Mouse (Mus musculus) erythroblast, adult 5-6 weeks (primary cell): ENCODE measurements around the gene Usp6nl. TPM values are rescaled to one million over a fixed set of nuclear protein-coding genes. Genes with fewer than 3 reads are reported as not detected.

Experiments
- ATAC-seq: replicated peaks from 2 replicates; pipeline ENCODE4 v1.8.0; 2016; ENCODE audit warnings: moderate number of reproducible peaks, mild to moderate bottlenecking, moderate TSS enrichment, inconsistent platforms; ENCODE audit not compliant: poor library complexity, low FRiP score, severe bottlenecking
- total RNA-seq, 2 experiments: library from RNA; stranded (forward) in 1 of 2; stranded (reverse) in 1 of 2; fragments of 150-400 nt in 1 of 2; fragments of 200-764, 138-1000 nt in 1 of 2; gene quantifications; 2 replicates each; pipeline versions ENCODE4 v1.2.3 to v1.2.4; 2015 to 2017; ENCODE audit warnings: low replicate concordance in 2 of 2

The Usp6nl gene
- total RNA-seq, 2 experiments from 2014 or later, result 5.8 to 6.5 TPM

DNA sequence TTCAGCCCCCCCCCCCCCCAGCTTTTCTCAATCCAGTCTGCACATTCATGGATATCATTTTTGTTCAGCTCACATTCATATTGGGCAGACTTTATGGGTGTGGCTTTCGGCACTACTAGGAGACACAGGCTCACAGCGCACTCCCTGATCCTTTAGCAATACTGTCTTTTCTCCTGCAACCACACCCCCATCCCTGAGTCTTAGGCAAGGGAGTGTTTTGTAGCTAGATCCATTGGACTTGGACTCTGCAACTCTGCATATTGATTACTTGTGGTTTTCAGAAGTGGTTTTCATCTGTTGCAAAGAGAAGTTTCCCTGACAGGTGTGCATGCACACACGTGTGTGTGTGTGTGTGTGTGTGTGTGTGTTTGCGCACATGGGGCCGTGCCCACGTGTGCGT, 41.5 kb downstream of the Usp6nl start:
- ATAC-seq, result no peak

DNA sequence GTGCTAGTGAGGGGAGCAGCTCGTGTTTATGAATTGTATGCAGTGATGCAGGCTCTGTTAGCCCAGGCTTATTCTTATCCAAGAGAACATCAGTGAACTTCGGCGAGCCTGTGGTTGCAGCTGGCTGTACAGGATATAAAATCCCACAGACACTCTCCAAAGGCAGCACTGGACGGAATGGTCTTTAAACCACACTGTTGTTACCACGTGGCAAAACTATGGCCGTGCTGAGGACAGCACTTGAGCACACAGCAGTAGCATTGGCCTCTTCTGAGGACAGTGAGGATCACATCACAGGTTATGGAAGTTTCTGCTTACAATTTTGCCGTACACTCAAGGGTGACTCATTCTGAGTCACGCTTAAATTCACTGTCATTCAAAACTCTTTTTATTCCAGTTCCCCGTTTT, 44.1 kb downstream of the Usp6nl start:
- peak; percentile 50; the same call in 1 of the 2 replicates for ATAC-seq

DNA sequence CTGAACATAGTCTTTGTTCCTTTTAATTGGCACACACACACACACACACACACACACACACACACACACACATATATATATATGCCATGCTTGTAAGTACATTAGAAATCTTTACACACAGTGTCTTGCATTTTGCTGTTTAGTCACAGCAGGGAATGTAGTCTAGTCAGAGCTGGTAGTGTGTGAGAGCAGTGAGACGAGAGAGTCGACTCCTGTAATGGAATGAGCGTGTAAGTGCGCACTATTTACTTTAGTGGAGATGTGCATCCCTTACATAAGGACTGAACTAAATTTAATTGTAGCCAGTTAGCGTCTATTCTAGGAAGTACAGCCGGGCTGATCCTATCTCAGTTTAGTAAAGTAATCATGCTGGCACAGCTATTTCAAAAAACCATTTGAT, 44.5 kb downstream of the Usp6nl start:
- ATAC-seq, result no peak

DNA sequence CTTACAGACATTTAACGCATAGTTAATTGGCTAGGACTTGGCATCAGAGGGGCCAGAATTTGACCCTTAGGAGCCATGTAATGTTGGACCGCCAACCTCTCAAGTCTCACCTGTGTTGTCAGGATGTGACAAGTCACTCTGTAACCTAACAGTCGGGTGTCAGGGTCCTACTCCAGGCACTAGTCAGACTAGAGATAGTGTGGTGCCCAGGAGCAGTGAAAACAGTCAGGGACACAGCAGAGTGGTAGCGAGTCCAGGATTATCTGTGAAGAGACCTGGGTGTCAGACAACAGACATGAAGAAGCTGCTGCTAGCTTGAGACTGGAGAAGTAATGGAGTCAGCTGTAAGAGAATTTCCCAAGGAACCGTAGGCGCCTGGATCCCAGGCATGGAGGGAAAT, 45.0 kb downstream of the Usp6nl start:
- ATAC-seq, result no peak

DNA sequence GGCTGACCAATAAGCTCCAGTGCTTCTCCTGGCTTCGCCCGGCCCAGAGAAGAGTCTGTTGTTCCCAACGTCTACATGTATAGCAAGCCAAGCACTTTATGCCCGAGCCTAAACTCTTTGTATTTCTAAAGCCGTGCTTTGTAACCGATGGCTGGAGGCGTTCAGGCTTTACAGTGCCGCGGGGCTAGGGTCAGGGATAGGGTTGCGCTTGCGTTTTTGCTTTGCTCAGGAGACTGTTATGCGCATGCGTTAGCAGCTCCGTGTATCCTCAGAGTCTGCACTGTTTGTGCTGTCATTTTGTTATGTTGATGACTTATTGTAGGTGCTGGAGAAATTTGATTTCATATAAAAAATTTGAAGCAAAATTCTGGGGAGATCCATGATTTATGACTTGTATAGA, 51.7 kb downstream of the Usp6nl start:
- no peak for ATAC-seq

DNA sequence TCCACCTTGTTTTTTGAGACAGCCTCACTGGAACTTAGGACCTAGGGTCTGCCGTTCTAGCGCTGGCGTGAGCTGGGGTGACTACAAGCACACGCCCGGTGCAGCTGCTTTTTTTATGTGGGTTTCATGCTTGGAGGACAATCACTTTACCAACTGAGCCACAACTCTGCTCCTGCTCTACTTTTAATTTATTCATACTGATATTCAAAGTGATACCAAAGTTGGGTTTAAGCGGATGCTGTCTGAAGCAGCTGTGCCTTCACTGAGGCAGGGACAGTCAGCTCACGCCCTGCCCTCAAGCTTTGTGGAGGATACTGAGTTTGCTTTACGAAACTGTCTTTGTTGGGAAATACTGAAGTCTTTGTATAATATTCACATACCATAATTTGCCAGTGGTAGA, 53.6 kb downstream of the Usp6nl start:
- ATAC-seq, result no peak

DNA sequence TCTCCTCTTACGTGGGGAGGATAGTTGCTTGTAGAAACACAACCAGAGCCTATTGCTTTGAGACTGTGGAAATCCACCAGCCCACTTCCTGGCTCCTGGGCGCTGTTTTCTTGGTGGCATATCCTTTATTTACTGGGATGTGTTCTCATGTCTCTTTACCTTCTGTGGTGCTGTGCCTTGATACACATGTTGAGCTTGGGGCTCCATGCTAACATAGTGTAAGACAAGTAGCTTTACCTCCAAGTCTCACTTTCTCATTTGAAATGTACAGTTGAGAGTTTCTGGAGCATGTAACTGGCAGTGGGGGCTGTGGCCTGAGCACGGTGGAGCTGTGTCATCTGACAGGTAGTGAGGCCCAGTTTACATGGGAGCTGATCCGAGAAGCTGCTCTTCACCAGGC, 54.5 kb downstream of the Usp6nl start:
- ATAC-seq, result no peak

DNA sequence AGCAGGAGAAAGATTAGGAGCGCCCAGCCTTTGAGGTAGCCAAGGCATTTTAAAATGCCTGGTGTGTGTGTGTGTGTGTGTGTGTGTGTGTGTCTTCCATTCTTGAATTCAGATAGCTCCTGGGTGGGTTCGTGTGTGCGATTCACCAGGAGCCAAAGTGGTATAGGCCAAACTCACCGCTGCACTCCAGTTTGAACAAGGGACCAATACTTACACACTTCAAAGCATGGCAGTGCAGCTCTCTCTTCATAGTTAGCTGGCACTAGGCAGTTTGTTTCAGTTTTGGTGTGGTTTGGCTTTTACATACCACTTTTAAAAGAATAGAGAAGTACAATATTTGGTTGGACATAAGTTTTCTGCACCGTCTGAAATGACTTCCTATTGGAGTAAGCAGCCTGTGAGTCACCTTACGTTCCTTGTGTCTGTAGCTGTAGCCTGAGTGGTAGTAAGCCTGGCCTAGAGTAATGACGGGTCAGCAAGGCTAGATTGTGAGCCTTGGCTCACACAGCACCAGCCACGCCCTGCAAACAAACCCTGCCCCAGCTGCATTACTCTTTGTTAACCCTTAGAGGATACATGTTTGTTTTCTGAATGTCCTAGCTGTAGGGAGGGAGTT, 56.2 kb downstream of the Usp6nl start:
- ATAC-seq, result no peak

DNA sequence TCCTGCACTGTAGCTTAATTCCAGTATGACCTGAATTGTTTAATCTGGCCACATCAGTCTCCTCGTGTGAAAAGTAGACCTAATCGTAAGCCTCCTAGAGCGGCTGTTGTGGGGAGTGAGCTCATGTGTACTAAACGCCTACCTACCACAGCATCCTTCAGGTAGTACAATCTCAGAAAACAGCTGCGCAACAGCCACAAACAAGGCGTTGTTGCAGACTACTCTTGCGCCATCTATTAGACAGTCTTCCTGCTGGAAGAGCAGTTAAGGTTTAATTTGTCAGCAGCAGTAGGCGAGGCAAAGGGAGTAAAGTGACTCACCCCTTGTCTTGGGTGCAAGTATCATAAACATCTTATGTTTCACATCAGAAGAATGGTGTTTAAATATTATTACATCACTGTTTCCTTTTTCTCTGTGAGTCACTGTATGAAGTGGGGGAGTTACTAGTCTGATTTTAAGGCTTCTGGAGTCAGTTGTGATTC, 57.3 kb downstream of the Usp6nl start:
- ATAC-seq, result no peak

DNA sequence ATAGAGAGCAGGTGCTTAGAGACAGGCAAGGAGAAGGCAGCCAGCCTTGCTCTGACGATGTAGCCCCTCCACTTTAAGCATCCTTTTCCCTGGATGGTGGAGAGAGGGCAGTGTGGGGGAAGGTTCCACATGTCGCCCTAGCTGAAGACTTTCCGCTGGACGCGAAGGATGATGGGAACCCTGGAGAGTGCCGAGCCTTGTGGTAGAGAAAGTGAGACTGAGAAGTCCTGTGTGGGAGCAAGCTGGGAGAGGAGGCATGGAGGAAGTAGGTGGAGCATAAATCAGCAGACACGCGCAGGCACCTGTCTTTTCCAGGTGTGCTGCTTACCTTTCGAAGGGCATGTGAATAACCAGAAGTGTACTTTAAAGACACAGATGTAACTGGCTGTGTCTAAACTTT, 57.9 kb downstream of the Usp6nl start:
- ATAC-seq, result no peak

DNA sequence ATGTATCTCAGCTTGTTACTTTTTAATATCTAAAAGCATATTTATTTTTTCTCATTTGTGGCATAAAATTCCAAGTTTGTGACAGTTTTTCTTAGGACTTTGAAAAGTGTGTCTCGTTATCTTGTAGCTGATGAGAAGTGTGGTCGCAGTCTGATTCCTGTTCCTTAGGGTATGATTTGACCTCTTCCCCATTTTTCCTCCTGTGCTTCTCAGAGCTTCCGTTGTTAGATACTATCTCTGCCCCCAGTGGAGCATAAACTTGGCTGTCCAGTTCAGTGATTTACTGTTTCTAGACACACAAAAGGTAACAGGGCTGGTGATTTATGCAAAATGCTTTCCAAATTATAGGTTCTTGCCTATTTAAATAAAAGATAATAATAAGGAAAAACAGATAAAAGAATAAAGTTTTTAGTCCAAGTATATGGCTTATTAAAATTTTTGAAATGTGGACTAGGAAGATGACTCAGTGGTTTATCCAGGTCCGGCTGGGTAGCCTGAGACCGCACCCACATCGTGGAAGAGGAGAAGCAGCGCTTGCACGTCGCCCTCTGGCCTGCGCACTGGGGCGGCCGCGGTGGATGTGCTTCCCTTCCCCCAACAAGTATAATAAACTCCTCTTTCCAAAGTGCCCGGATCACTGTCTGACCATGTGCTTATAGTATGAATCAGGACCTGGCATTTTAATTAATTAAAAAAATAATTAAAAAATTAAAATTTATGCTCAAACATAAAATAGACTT, 62.1 kb downstream of the Usp6nl start:
- no peak for ATAC-seq

DNA sequence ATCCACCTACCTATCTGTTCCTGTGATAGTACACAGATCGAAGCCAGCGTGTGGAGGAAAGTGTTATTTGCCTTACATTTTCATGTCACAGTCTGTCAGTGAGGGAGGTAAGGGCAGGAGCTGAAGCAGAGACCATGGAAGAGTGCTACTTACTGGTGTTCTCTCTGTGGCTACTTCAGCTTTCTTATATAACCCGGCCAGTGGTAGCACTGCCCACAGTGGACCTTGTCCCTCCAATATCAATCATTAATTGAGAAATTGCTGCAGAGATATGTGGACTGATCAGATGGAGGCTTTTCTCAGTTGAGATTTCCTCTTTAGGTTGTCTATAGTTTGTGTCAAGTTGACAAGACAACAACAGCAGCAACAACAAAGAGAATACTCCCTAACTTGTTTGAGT, 66.7 kb downstream of the Usp6nl start:
- ATAC-seq, result no peak

DNA sequence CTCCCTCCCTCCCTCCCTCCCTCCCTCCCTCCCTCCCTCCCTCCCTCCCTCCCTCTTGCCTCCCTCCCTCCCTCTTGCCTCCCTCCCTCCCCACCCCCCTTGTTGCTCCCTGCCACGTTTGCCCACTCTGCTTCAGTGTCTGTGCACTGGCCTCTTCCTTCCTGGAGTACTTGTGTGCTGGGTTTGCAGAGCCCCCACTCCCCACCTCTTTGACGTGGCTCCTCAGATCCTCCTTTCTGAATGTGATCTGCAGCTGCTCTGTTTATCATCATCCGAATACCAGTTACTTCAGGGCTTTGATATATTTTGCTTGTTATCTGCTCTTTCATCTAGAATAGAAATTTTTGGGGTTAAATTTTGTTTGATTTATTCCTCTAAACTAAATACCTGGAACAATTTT, 68.8 kb downstream of the Usp6nl start:
- ATAC-seq, result no peak

DNA sequence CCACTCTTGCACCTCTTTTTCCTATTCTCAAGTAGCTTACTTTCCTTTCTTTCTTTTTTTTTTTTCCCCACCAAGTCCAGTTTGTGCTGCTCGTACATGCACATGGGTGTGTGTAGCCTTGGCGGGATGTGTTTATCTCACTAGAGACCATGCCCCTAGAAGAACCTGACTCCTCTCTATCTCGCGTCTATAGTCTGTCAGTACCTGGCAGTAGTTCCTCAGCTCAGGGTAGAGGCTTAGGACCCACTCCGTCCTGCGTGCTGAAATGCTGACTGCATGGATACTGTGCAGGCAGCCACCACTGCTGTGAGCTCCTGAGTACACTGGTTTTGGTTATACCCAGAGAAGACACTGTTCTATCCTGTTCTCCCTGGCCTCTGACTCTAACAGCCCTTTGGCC, 69.5 kb downstream of the Usp6nl start:
- ATAC-seq, result no peak

DNA sequence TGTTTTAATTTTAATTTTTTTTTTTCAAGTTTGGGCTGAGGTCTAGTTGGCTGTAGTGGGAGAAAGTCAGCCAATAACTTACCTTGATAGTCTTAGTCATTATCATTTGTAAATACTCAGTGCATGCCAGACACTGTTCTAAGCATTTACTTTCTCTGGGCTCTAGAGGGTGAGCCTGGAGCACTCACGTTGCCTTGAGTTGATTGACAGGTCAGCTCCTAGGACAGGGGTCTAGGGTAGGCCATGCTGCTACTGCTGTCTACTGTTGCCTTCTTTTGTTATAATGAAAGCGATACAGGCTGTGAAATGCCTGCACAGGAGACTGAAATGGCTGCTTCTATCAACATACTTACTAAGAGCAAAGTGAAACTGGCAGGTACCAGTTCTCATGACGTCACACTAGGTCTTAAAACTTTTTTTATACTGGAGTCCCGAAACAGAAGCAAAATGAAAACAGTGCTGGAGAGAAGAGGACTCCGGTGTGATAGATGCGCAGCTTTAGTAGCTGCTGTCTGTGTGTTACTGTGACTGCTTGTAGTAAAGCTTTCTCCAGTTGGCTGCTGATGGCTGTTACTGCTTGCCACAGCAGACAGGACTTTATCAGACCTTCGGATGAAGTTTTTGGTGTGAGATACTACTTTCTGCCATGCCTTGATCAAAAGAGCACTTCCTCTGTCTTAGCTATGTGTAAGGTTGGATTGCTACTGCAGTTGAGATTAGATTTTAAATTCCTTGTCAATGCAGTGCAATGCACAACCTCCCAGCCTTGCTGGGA, 73.6 kb downstream of the Usp6nl start:
- no peak; the same call in 1 of the 2 replicates for ATAC-seq

DNA sequence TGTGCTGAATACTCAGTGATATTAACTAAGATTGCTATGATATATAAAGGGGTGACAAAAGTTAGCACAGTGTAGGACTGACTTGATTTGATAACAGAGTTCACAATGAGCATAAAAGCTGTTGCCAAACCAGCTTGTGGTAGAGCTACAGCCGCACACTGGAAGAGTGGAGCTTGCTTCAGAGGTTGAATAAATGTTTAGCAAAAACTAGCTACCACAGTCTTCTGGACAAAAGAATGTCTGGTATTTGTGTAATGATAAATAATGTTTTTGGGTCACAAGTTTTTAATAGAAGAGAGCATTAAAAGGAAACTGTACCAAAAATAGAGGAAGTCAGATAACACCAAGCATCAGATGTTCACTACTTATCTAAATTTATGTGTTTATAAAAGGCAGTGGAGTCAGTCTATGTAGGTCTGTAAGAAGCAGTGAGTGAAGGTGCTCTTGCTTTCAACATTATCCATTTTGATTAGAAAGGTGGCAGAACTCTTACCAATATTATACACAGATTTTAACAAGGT, 74.2 kb downstream of the Usp6nl start:
- no peak for ATAC-seq

DNA sequence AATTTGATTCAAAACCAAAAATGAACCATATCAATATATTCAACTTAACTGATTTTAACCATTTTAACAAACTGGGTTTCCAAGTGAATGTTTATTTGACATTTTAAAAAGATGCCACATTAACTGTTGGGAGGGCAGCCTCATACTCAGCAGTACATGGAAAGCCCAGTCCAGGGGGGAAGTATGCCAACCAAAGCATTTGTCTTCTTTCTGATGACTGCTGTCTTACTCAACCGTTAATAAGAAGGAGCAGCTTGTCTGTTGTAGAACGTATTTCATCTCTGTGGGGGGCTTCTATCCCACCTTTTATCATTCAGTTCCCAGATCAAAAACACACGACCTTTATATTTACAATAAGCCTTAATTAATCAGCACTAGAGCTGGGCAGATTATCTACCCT, 74.7 kb downstream of the Usp6nl start:
- ATAC-seq, result no peak

DNA sequence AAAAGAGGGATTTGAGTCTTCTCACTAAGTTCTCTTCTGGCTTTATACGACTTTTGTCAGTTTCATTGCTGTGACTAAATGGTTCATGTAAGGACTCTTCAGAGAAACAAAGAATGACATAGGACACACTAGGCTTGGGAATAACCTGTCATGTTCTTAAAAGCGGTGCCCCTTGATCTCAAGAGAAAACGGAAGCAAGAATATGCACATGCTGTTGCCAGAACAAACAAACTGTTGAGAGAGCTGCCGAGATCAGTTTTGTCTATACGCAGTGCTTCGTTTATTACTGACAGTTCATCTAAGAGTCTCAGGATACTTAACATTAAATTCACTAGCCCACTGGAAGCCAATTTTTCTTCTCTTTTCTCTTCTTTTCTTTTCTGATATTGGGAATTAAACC, 76.4 kb downstream of the Usp6nl start:
- ATAC-seq, result no peak

DNA sequence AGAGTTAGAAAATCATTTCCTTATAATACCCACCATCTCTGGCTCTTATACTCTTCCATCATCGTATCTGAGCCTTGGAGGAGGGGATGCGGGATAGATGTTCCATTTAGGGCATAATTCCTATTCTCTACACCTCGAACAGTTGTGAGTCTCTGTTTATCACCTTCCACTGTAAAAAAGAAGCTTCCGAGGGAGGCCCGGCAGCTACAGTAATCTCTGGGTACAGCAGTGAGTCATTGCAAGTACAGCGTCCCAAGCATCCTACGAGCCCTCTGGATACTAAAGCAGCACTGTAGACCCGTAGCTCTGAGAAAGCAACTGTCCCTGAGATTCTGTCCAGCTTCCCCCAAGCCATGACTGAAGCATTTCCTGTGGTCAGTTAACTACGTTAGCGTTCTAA, 78.6 kb downstream of the Usp6nl start:
- no peak for ATAC-seq

DNA sequence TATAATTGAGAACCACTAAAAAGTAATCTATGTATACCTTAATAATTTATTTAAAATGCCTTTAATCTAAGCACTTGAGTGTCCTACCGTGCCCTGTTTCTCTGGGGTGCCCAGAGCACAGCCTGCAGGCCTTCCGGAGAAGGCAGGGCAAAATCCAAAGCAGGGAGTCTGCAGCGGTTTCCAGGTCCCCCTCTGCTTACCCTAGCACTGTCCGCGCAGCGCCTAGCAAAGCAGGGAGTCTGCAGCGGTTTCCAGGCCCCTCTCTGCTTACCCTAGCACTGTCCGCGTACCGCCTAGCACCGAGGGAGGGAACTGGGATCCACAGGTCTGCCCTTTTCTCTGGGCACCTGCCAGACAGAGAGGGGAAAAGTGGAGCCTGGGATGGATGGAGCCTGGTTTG, 80.9 kb downstream of the Usp6nl start:
- ATAC-seq, result no peak

DNA sequence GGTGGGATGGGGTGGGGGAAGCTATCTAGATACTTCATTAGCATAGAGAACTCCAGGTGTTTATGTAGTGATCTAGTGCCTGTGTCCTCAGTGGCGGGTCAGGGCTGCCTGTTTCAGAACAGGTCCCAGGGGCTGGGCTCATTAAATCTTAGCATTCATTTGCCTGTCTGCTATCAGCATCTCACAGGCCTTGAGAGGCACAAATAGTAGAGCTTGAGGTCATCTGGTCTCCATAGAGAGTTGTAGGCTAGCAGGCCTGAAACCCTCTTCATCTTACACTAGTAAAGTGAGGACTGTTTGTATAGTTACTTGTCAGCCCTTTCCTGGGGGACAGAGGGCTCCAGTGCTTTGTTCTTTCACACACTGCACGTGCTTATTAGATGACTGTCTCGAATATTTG, 81.5 kb downstream of the Usp6nl start:
- ATAC-seq, result no peak
